Mouse (Mus musculus): ENCODE measurements at regions not wholly inside any gene's neighbourhood (a gene's known extent, or its start where the extent isn't known, plus 50 kb on each side); places are given as distances from the start of the nearest gene placed in this dataset.

GRCm38 (mm10) chr17:26350216-26350615, 64.4 kb upstream of the Neurl1b start:
- H3K4me3 ChIP-seq (ENCODE audit: insufficient read depth in 1 of 2, low read depth in 2 of 2, low read length in 2 of 2), result no peak overlapping the region
- ATAC-seq (ENCODE audit: insufficient read depth) (no peak), DNase-seq (ENCODE audit: low read depth in 3 of 3, low spot score in 3 of 3) (no peak)
- no peaks in the 10 kb centered on the region for H3K27me3 ChIP-seq (ENCODE audit: control insufficient read depth, insufficient read depth, low read length)
- H3K4me2 ChIP-seq (ENCODE audit: low read depth), result no peak overlapping the region
- TF ChIP-seq EP300 (IDR thresholded peaks at IDR 0.05; ENCODE audit: low read depth), result no peak
- TF ChIP-seq CTCF (IDR thresholded peaks at IDR 0.05; ENCODE audit: low read depth), result no peak
- no peaks in the 10 kb centered on the region for H3K36me3 ChIP-seq (replicated peaks; ENCODE audit: control insufficient read depth, insufficient read depth, low read depth)
- H3K9me3 ChIP-seq (ENCODE audit: control insufficient read depth, low read length), result no peaks in the 10 kb centered on the region
- WGBS (ENCODE audit: insufficient replicate concordance), result 54% methylated on average over 5 of the region's 5 CpGs
- no peaks in the 10 kb centered on the region for H3K4me1 ChIP-seq (replicated peaks; ENCODE audit: control insufficient read depth in 2 of 2, insufficient read depth in 2 of 2, low read length in 1 of 2)
- no peak overlapping the region for H3K9ac ChIP-seq (replicated peaks)
- H3K27ac ChIP-seq, result no peak overlapping the region

GRCm38 (mm10) chr17:26351991-26352390, 62.6 kb upstream of the Neurl1b start:
- no peaks in the 10 kb centered on the region for H3K36me3 ChIP-seq (replicated peaks; ENCODE audit: control insufficient read depth, insufficient read depth, low read depth)
- no peak overlapping the region for H3K4me3 ChIP-seq (ENCODE audit: insufficient read depth in 1 of 2, low read depth in 2 of 2, low read length in 2 of 2)
- TF ChIP-seq EP300 (IDR thresholded peaks at IDR 0.05; ENCODE audit: low read depth) (no peak), CTCF (IDR thresholded peaks at IDR 0.05; ENCODE audit: low read depth) (no peak)
- DNase-seq (ENCODE audit: low read depth in 3 of 3, low spot score in 3 of 3), result no peak
- WGBS (ENCODE audit: insufficient replicate concordance), result 61% methylated on average over 7 of the region's 7 CpGs
- H3K9me3 ChIP-seq (ENCODE audit: control insufficient read depth, low read length), result no peaks in the 10 kb centered on the region
- no peaks in the 10 kb centered on the region for H3K4me1 ChIP-seq (replicated peaks; ENCODE audit: control insufficient read depth in 2 of 2, insufficient read depth in 2 of 2, low read length in 1 of 2)
- ATAC-seq (ENCODE audit: insufficient read depth), result no peak
- H3K27ac ChIP-seq, result no peak overlapping the region
- H3K27me3 ChIP-seq (ENCODE audit: control insufficient read depth, insufficient read depth, low read length), result no peaks in the 10 kb centered on the region
- H3K4me2 ChIP-seq (ENCODE audit: low read depth), result no peak overlapping the region
- H3K9ac ChIP-seq (replicated peaks), result no peak overlapping the region

GRCm38 (mm10) chr17:26352712-26353111, 61.9 kb upstream of the Neurl1b start:
- no peaks in the 10 kb centered on the region for H3K4me1 ChIP-seq (replicated peaks; ENCODE audit: control insufficient read depth in 2 of 2, insufficient read depth in 2 of 2, low read length in 1 of 2)
- H3K4me2 ChIP-seq (ENCODE audit: low read depth), result no peak overlapping the region
- DNase-seq (ENCODE audit: low read depth in 3 of 3, low spot score in 3 of 3) (no peak), ATAC-seq (ENCODE audit: insufficient read depth) (no peak)
- H3K27ac ChIP-seq, result no peak overlapping the region
- WGBS (ENCODE audit: insufficient replicate concordance), result 48% methylated on average over 4 of the region's 4 CpGs
- H3K4me3 ChIP-seq (ENCODE audit: insufficient read depth in 1 of 2, low read depth in 2 of 2, low read length in 2 of 2), result no peak overlapping the region
- H3K9ac ChIP-seq (replicated peaks), result no peak overlapping the region
- no peaks in the 10 kb centered on the region for H3K36me3 ChIP-seq (replicated peaks; ENCODE audit: control insufficient read depth, insufficient read depth, low read depth)
- H3K9me3 ChIP-seq (ENCODE audit: control insufficient read depth, low read length), result no peaks in the 10 kb centered on the region
- no peaks in the 10 kb centered on the region for H3K27me3 ChIP-seq (ENCODE audit: control insufficient read depth, insufficient read depth, low read length)
- TF ChIP-seq CTCF (IDR thresholded peaks at IDR 0.05; ENCODE audit: low read depth) (no peak), EP300 (IDR thresholded peaks at IDR 0.05; ENCODE audit: low read depth) (no peak)

GRCm38 (mm10) chr17:26354431-26354830, 60.2 kb upstream of the Neurl1b start:
- no peaks in the 10 kb centered on the region for H3K4me1 ChIP-seq (replicated peaks; ENCODE audit: control insufficient read depth in 2 of 2, insufficient read depth in 2 of 2, low read length in 1 of 2)
- H3K9ac ChIP-seq (replicated peaks), result no peak overlapping the region
- no peak overlapping the region for H3K27ac ChIP-seq
- 44% methylated on average over 3 of the region's 3 CpGs for WGBS (ENCODE audit: insufficient replicate concordance)
- TF ChIP-seq CTCF (IDR thresholded peaks at IDR 0.05; ENCODE audit: low read depth), result no peak
- TF ChIP-seq EP300 (IDR thresholded peaks at IDR 0.05; ENCODE audit: low read depth), result no peak
- H3K36me3 ChIP-seq (replicated peaks; ENCODE audit: control insufficient read depth, insufficient read depth, low read depth), result no peaks in the 10 kb centered on the region
- H3K9me3 ChIP-seq (ENCODE audit: control insufficient read depth, low read length), result no peaks in the 10 kb centered on the region
- no peak overlapping the region for H3K4me2 ChIP-seq (ENCODE audit: low read depth)
- DNase-seq (ENCODE audit: low read depth in 3 of 3, low spot score in 3 of 3) (no peak), ATAC-seq (ENCODE audit: insufficient read depth) (no peak)
- H3K4me3 ChIP-seq (ENCODE audit: insufficient read depth in 1 of 2, low read depth in 2 of 2, low read length in 2 of 2), result no peak overlapping the region
- H3K27me3 ChIP-seq (ENCODE audit: control insufficient read depth, insufficient read depth, low read length), result no peaks in the 10 kb centered on the region

GRCm38 (mm10) chr17:26355301-26355700, 59.3 kb upstream of the Neurl1b start:
- Histone ChIP-seq H3K27ac (no peak overlapping the region), H3K4me2 (ENCODE audit: low read depth) (no peak overlapping the region), H3K4me1 (replicated peaks; ENCODE audit: control insufficient read depth in 2 of 2, insufficient read depth in 2 of 2, low read length in 1 of 2) (no peaks in the 10 kb centered on the region), H3K9me3 (ENCODE audit: control insufficient read depth, low read length) (no peaks in the 10 kb centered on the region), H3K27me3 (ENCODE audit: control insufficient read depth, insufficient read depth, low read length) (no peaks in the 10 kb centered on the region), H3K4me3 (ENCODE audit: insufficient read depth in 1 of 2, low read depth in 2 of 2, low read length in 2 of 2) (no peak overlapping the region), H3K36me3 (replicated peaks; ENCODE audit: control insufficient read depth, insufficient read depth, low read depth) (no peaks in the 10 kb centered on the region), H3K9ac (replicated peaks) (no peak overlapping the region)
- 60% methylated on average over 3 of the region's 3 CpGs for WGBS (ENCODE audit: insufficient replicate concordance)
- TF ChIP-seq CTCF (IDR thresholded peaks at IDR 0.05; ENCODE audit: low read depth), result no peak
- DNase-seq (ENCODE audit: low read depth in 3 of 3, low spot score in 3 of 3), result no peak
- no peak for ATAC-seq (ENCODE audit: insufficient read depth)
